24 mouse cellular contexts compared by ENCODE assay signal in genomic region chr16:13669282-13669681, GRCm38 (mm10). TPM values are rescaled to one million over a fixed set of nuclear protein-coding genes. Genes with fewer than 3 reads are reported as not detected.
DNase-seq lines count a peak whose midpoint lies in the region; ATAC-seq and TF ChIP-seq lines count a peak whose summit lies in the region.
"Had no signal": no experiment of that assay in that cellular context is flagged by ENCODE, and none has a peak within 500 bp of the region (broad histone marks: within the 10 kb centered on the region; RNA-seq: fewer than 3 reads in every experiment).

No protein-coding gene starts in this region.

- DNase-seq in cerebellum, adult 9-10 months, result peak; percentile 26
- DNase-seq in cerebellum, adult 18-20 months, result no peak
- DNase-seq in liver, result no peak
- DNase-seq in MEL (ENCODE audit: low read depth, low spot score), result peak; percentile 53
- peak; percentile 10 for DNase-seq in naive thymus-derived CD4-positive, alpha-beta T cell, adult 2 months (ENCODE audit: low read depth)
- no peak for DNase-seq in natural killer cell, adult 2 months (ENCODE audit: low spot score in 2 of 2)
- DNase-seq: adrenal gland, adult 2 months; adrenal gland, postnatal 14 days; B cell, adult 2 months; cerebellum, adult 2 months; cerebellum, postnatal 25 days; forebrain, postnatal 0 days; gastrocnemius, postnatal 25 days; heart, adult 2 months had no signal

- peaks cover 22% of the 10 kb centered on the region for H3K79me2 ChIP-seq in MEL (ENCODE audit: control insufficient read depth, insufficient read depth, low read length, poor library complexity)

- no peaks in the 10 kb centered on the region for H3K9me3 ChIP-seq in liver, embryonic 12.5 days (replicated peaks)
- H3K9me3 ChIP-seq in MEL (replicated peaks; ENCODE audit: insufficient read depth, low read length), result no peaks in the 10 kb centered on the region
- H3K9me3 ChIP-seq: embryonic facial prominence, embryonic 12.5 days; embryonic facial prominence, embryonic 15.5 days; G1E; heart, embryonic 10.5 days; hindbrain, embryonic 12.5 days; hindbrain, embryonic 15.5 days; intestine, embryonic 15.5 days had no signal

- no peak overlapping the region for H3K9ac ChIP-seq in liver, embryonic 12.5 days
- H3K9ac ChIP-seq in MEL (ENCODE audit: control insufficient read depth, low read depth, low read length, poor library complexity, severe bottlenecking), result no peak overlapping the region
- H3K9ac ChIP-seq: embryonic facial prominence, embryonic 12.5 days; embryonic facial prominence, embryonic 15.5 days; forebrain, postnatal 0 days; hindbrain, embryonic 12.5 days; hindbrain, embryonic 15.5 days; intestine, embryonic 15.5 days had no signal

- peaks cover 21% of the 10 kb centered on the region for H3K36me3 ChIP-seq in liver, embryonic 12.5 days
- peaks cover under 1 to 22% of the 10 kb centered on the region in 2 experiments; a peak in 3 of 4 replicates for H3K36me3 ChIP-seq in MEL (ENCODE audit: control insufficient read depth in 1 of 2, insufficient read depth in 2 of 2, low read length in 2 of 2)

- no peak overlapping the region for H3K4me3 ChIP-seq in liver, embryonic 12.5 days
- no peak overlapping the region for H3K4me3 ChIP-seq in MEL (ENCODE audit: control insufficient read depth in 1 of 2, insufficient read depth in 1 of 2, low read depth in 2 of 2, low read length in 2 of 2)
- H3K4me3 ChIP-seq: embryonic facial prominence, embryonic 12.5 days; embryonic facial prominence, embryonic 15.5 days; heart, adult 2 months; heart, embryonic 10.5 days; hindbrain, embryonic 12.5 days; hindbrain, embryonic 15.5 days; intestine, embryonic 15.5 days had no signal

- TF ChIP-seq CTCF in MEL (IDR thresholded peaks at IDR 0.05 in 2 of 3, conservative IDR thresholded peaks at IDR 0.05 in 1 of 3; ENCODE audit: control insufficient read depth in 1 of 3, insufficient read depth in 1 of 3, low read depth in 2 of 3, low read length in 3 of 3, poor library complexity in 1 of 3, severe bottlenecking in 1 of 3), result no peak

- TF ChIP-seq EP300 in MEL (IDR thresholded peaks at IDR 0.05; ENCODE audit: low read depth in 1 of 2, low read length in 2 of 2), result no peak

- TF ChIP-seq POLR2A in MEL (IDR thresholded peaks at IDR 0.05; ENCODE audit: control insufficient read depth in 1 of 2, insufficient read depth in 1 of 2, low read depth in 1 of 2, low read length in 2 of 2, poor library complexity in 1 of 2), result no peak

- peak overlapping the region; percentile 85; the same call in 1 of the 2 replicates for H3K27ac ChIP-seq in liver, embryonic 12.5 days
- peak overlapping the region; percentile 88 for H3K27ac ChIP-seq in MEL (ENCODE audit: control insufficient read depth, low read depth, low read length)
- H3K27ac ChIP-seq: embryonic facial prominence, embryonic 12.5 days; embryonic facial prominence, embryonic 15.5 days; heart, adult 2 months; hindbrain, embryonic 12.5 days; hindbrain, embryonic 15.5 days; intestine, embryonic 15.5 days had no signal

- ATAC-seq in liver, embryonic 12.5 days, result no peak
- ATAC-seq: forebrain, embryonic 14.5 days; forebrain, postnatal 0 days; intestine, embryonic 15.5 days had no signal

- 82% methylated on average over 1 of the region's 1 CpGs for WGBS in liver, embryonic 12.5 days (ENCODE audit: insufficient replicate concordance)

- no peak for TF ChIP-seq RAD21 in MEL (IDR thresholded peaks at IDR 0.05; ENCODE audit: low read depth, low read length)

- no peak overlapping the region for H3K4me2 ChIP-seq in liver, embryonic 12.5 days
- H3K4me2 ChIP-seq: embryonic facial prominence, embryonic 12.5 days; embryonic facial prominence, embryonic 15.5 days; hindbrain, embryonic 12.5 days; hindbrain, embryonic 15.5 days; intestine, embryonic 15.5 days had no signal

- H3K4me1 ChIP-seq in liver, embryonic 12.5 days, result peaks cover 50% of the 10 kb centered on the region
- peaks cover 3 to 20% of the 10 kb centered on the region in 2 experiments; a peak in 3 of 4 replicates for H3K4me1 ChIP-seq in MEL (ENCODE audit: control insufficient read depth in 1 of 2, insufficient read depth in 2 of 2, low read length in 2 of 2)

- no peaks in the 10 kb centered on the region for H3K27me3 ChIP-seq in liver, embryonic 12.5 days (replicated peaks)
- H3K27me3 ChIP-seq in MEL (ENCODE audit: control insufficient read depth in 1 of 2, insufficient read depth in 2 of 2, low read length in 2 of 2), result no peaks in the 10 kb centered on the region
- H3K27me3 ChIP-seq: CH12.LX; embryonic facial prominence, embryonic 12.5 days; embryonic facial prominence, embryonic 15.5 days; hindbrain, embryonic 12.5 days; hindbrain, embryonic 15.5 days; intestine, embryonic 15.5 days had no signal

TF ChIP-seq in MEL, 35 proteins besides CTCF, POLR2A, EP300 and RAD21:
- peak; percentile 22; the same call in 1 of the 2 replicates for TF ChIP-seq GATA1 (IDR thresholded peaks at IDR 0.05; ENCODE audit: low read depth, low read length)
- TF ChIP-seq ZNF384 (IDR thresholded peaks at IDR 0.05; ENCODE audit: low read depth, low read length), result no peak
- TF ChIP-seq ZKSCAN1 (IDR thresholded peaks at IDR 0.05; ENCODE audit: low read depth, low read length), result no peak
- TF ChIP-seq HCFC1 (IDR thresholded peaks at IDR 0.05; ENCODE audit: low read depth, low read length), result no peak
- TF ChIP-seq TAL1 (IDR thresholded peaks at IDR 0.05; ENCODE audit: low read length), result peak; percentile 63
- TF ChIP-seq MAX (IDR thresholded peaks at IDR 0.05; ENCODE audit: low read length), result no peak

RNA-seq across cellular contexts. Expression of gene Parn, which starts 1.3 kb away (rescaled TPM):
- 28.1 and 28.5 TPM in 2 replicates for polyA plus RNA-seq in liver, embryonic 12.5 days (2016; fragmentation: Nextera tagmentation; extraction: Ambion mirVana)
- total RNA-seq in MEL (2012; rRNA removed), result 25.2 and 26.7 TPM in 2 replicates
- polyA plus RNA-seq in MEL (2012; ENCODE audit: insufficient read depth in 1 of 2, insufficient read length in 2 of 2, low read depth in 1 of 2, low replicate concordance in 2 of 2, missing spikeins in 1 of 2), result 100 to 1,000 TPM in 1 of 2 experiments, 10 to 100 TPM in 1; 38.2 to 160 TPM

RNA-seq across cellular contexts. Expression of gene Bfar, which starts 2.4 kb away (rescaled TPM):
- polyA plus RNA-seq in liver, embryonic 12.5 days (2016; fragmentation: Nextera tagmentation; extraction: Ambion mirVana), result 17.0 and 17.1 TPM in 2 replicates
- total RNA-seq in MEL (2012; rRNA removed), result 17.2 and 20.6 TPM in 2 replicates
- polyA plus RNA-seq in MEL (2012; ENCODE audit: insufficient read depth in 1 of 2, insufficient read length in 2 of 2, low read depth in 1 of 2, low replicate concordance in 2 of 2, missing spikeins in 1 of 2), result 10 to 100 TPM in 1 of 2 experiments, not detected in 1; 21.8 TPM

RNA-seq across cellular contexts. Expression of gene 3110001I22Rik, which starts 2.4 kb away (rescaled TPM):
- polyA plus RNA-seq in liver, embryonic 12.5 days (2016; fragmentation: Nextera tagmentation; extraction: Ambion mirVana), result 3.5 TPM in 2 replicates
- 9.1 and 10.8 TPM in 2 replicates for total RNA-seq in MEL (2012; rRNA removed)
- 1 to 10 TPM in 1 of 2 experiments, not detected in 1; 8.8 TPM for polyA plus RNA-seq in MEL (2012; ENCODE audit: insufficient read depth in 1 of 2, insufficient read length in 2 of 2, low read depth in 1 of 2, low replicate concordance in 2 of 2, missing spikeins in 1 of 2)

Comparison
In these comparisons a context has a peak if more than half of its experiments do, and no peak if none do; other contexts are left out.
1. DNase-seq: peak in cerebellum, adult 9-10 months (single experiment), MEL (single experiment) and naive thymus-derived CD4-positive, alpha-beta T cell, adult 2 months (single experiment); none in cerebellum, adult 18-20 months (0 of 2), liver (single experiment) and natural killer cell, adult 2 months (0 of 2).